Mouse (Mus musculus): ENCODE results near the gene Tbc1d16.

GRCm38 (mm10) chr11:119142615-119143014 lies 85.7 kb downstream of the Tbc1d16 start:
- TF ChIP-seq CTCF (IDR thresholded peaks at IDR 0.05; ENCODE audit: insufficient read depth, low read length) (no peak), POLR2A (IDR thresholded peaks at IDR 0.05; ENCODE audit: borderline replicate concordance, extremely low read depth, low read depth, low read length) (no peak)
